Mouse (Mus musculus): ENCODE measurements around the gene Slc38a6. TPM values are rescaled to one million over a fixed set of nuclear protein-coding genes. Genes with fewer than 3 reads are reported as not detected.

Gene Slc38a6
- polyA plus RNA-seq, 1 experiment from 2014 or later = 11.0 TPM

GRCm38 (mm10) chr12:73287609-73288008, 1.0 kb downstream of the Slc38a6 start:
- Histone ChIP-seq H3K4me1 (peaks cover 30% of the 10 kb centered on the region), H3K27ac (no peak overlapping the region), H3K4me2 (peak overlapping the region; percentile 73), H3K9ac (peak overlapping the region; percentile 84), H3K4me3 (peak overlapping the region; percentile 64), H3K9me3 (no peaks in the 10 kb centered on the region), H3K27me3 (replicated peaks) (no peaks in the 10 kb centered on the region), H3K36me3 (replicated peaks) (no peaks in the 10 kb centered on the region)
- no peak for ATAC-seq (replicated peaks)
- WGBS = 77% methylated on average over 8 of the region's 8 CpGs

GRCm38 (mm10) chr12:73288626-73289025, 2.0 kb downstream of the Slc38a6 start:
- Histone ChIP-seq H3K4me2 (no peak overlapping the region), H3K36me3 (replicated peaks) (peaks cover 1% of the 10 kb centered on the region; the same call in 1 of the 2 replicates), H3K27ac (no peak overlapping the region), H3K4me3 (no peak overlapping the region), H3K9ac (no peak overlapping the region), H3K4me1 (peaks cover 25% of the 10 kb centered on the region), H3K9me3 (no peaks in the 10 kb centered on the region), H3K27me3 (replicated peaks) (no peaks in the 10 kb centered on the region)
- WGBS = 96% methylated on average over 3 of the region's 3 CpGs
- ATAC-seq (replicated peaks) = no peak

- H3K27me3 ChIP-seq (replicated peaks) = no peaks in the 10 kb centered on the region
- no peak for ATAC-seq (replicated peaks)
- no peaks in the 10 kb centered on the region for H3K4me1 ChIP-seq
- no peak overlapping the region for H3K27ac ChIP-seq
- peaks cover 8% of the 10 kb centered on the region; the same call in 1 of the 2 replicates for H3K36me3 ChIP-seq (replicated peaks)
- H3K4me3 ChIP-seq = no peak overlapping the region
- H3K9me3 ChIP-seq = no peaks in the 10 kb centered on the region
- no peak overlapping the region for H3K4me2 ChIP-seq
- H3K9ac ChIP-seq = no peak overlapping the region
Observed at GRCm38 (mm10) chr12:73294884-73295283, 8.3 kb downstream of the Slc38a6 start.

- no peak for ATAC-seq (replicated peaks)
- 48% methylated on average over 11 of the region's 11 CpGs for WGBS
- Histone ChIP-seq H3K4me3 (no peak overlapping the region), H3K27me3 (replicated peaks) (no peaks in the 10 kb centered on the region), H3K9me3 (no peaks in the 10 kb centered on the region), H3K4me1 (no peaks in the 10 kb centered on the region), H3K27ac (no peak overlapping the region), H3K4me2 (no peak overlapping the region), H3K36me3 (replicated peaks) (peaks cover 8% of the 10 kb centered on the region; the same call in 1 of the 2 replicates), H3K9ac (no peak overlapping the region)
Observed at GRCm38 (mm10) chr12:73295505-73296140, 9.0 kb downstream of the Slc38a6 start.

- Histone ChIP-seq H3K4me3 (no peak overlapping the region), H3K4me1 (no peaks in the 10 kb centered on the region), H3K27me3 (replicated peaks) (no peaks in the 10 kb centered on the region), H3K9me3 (no peaks in the 10 kb centered on the region), H3K9ac (no peak overlapping the region), H3K27ac (no peak overlapping the region), H3K36me3 (replicated peaks) (peaks cover 15% of the 10 kb centered on the region; the same call in 1 of the 2 replicates), H3K4me2 (no peak overlapping the region)
- WGBS = 94% methylated on average over 5 of the region's 5 CpGs
- ATAC-seq (replicated peaks) = no peak
Observed at GRCm38 (mm10) chr12:73298621-73299020, 12.0 kb downstream of the Slc38a6 start.

GRCm38 (mm10) chr12:73300531-73300930, 14.0 kb downstream of the Slc38a6 start:
- no peak overlapping the region for H3K27ac ChIP-seq
- 0 out of 2 replicates have a peak, but pooled peaks cover 8% of the 10 kb centered on the region for H3K36me3 ChIP-seq (replicated peaks)

GRCm38 (mm10) chr12:73304636-73305035, 18.1 kb downstream of the Slc38a6 start:
- Histone ChIP-seq H3K4me2 (no peak overlapping the region), H3K4me3 (no peak overlapping the region), H3K4me1 (no peaks in the 10 kb centered on the region), H3K9ac (no peak overlapping the region), H3K27me3 (replicated peaks) (no peaks in the 10 kb centered on the region), H3K9me3 (no peaks in the 10 kb centered on the region), H3K36me3 (replicated peaks) (0 out of 2 replicates have a peak, but pooled peaks cover 8% of the 10 kb centered on the region), H3K27ac (no peak overlapping the region)
- no peak for ATAC-seq (replicated peaks)
- whole genome bisulfite sequencing = 89% methylated on average over 4 of the region's 4 CpGs

More at GRCm38 (mm10) chr12:73300531-73300930, 14.0 kb downstream of the Slc38a6 start:
- ATAC-seq (replicated peaks) = no peak
- Histone ChIP-seq H3K4me3 (no peak overlapping the region), H3K9ac (no peak overlapping the region), H3K4me2 (no peak overlapping the region), H3K9me3 (no peaks in the 10 kb centered on the region), H3K4me1 (no peaks in the 10 kb centered on the region), H3K27me3 (replicated peaks) (no peaks in the 10 kb centered on the region)
- 89% methylated on average over 2 of the region's 2 CpGs for WGBS

- no peak for ATAC-seq (replicated peaks)
- H3K4me1 ChIP-seq = no peaks in the 10 kb centered on the region
- no peaks in the 10 kb centered on the region for H3K9me3 ChIP-seq
- H3K27me3 ChIP-seq (replicated peaks) = no peaks in the 10 kb centered on the region
- no peaks in the 10 kb centered on the region for H3K36me3 ChIP-seq (replicated peaks)
- 92% methylated on average over 4 of the region's 4 CpGs for WGBS
- H3K9ac ChIP-seq = no peak overlapping the region
- H3K4me3 ChIP-seq = no peak overlapping the region
- no peak overlapping the region for H3K4me2 ChIP-seq
- H3K27ac ChIP-seq = no peak overlapping the region
Observed at GRCm38 (mm10) chr12:73307750-73308149, 21.2 kb downstream of the Slc38a6 start.

- Histone ChIP-seq H3K4me1 (no peaks in the 10 kb centered on the region), H3K36me3 (replicated peaks) (no peaks in the 10 kb centered on the region), H3K9ac (no peak overlapping the region), H3K9me3 (no peaks in the 10 kb centered on the region), H3K27ac (no peak overlapping the region), H3K4me2 (no peak overlapping the region), H3K4me3 (no peak overlapping the region), H3K27me3 (replicated peaks) (no peaks in the 10 kb centered on the region)
- ATAC-seq (replicated peaks) = no peak
- 92% methylated on average over 2 of the region's 2 CpGs for WGBS
Observed at GRCm38 (mm10) chr12:73308711-73309110, 22.1 kb downstream of the Slc38a6 start.

GRCm38 (mm10) chr12:73317706-73318686, 31.4 kb downstream of the Slc38a6 start:
- no peak overlapping the region for H3K4me2 ChIP-seq
- H3K9me3 ChIP-seq = no peaks in the 10 kb centered on the region
- H3K27ac ChIP-seq = no peak overlapping the region
- no peaks in the 10 kb centered on the region for H3K27me3 ChIP-seq (replicated peaks)
- no peaks in the 10 kb centered on the region for H3K4me1 ChIP-seq
- no peak overlapping the region for H3K4me3 ChIP-seq
- ATAC-seq (replicated peaks) = no peak
- no peaks in the 10 kb centered on the region for H3K36me3 ChIP-seq (replicated peaks)
- H3K9ac ChIP-seq = no peak overlapping the region
- WGBS = 94% methylated on average over 7 of the region's 7 CpGs

GRCm38 (mm10) chr12:73324180-73324586, 37.6 kb downstream of the Slc38a6 start:
- no peaks in the 10 kb centered on the region for H3K27me3 ChIP-seq (replicated peaks)
- no peaks in the 10 kb centered on the region for H3K36me3 ChIP-seq (replicated peaks)
- no peaks in the 10 kb centered on the region for H3K4me1 ChIP-seq
- ATAC-seq (replicated peaks) = no peak
- H3K27ac ChIP-seq = no peak overlapping the region
- no peaks in the 10 kb centered on the region for H3K9me3 ChIP-seq
- WGBS = 93% methylated on average over 8 of the region's 8 CpGs
- no peak overlapping the region for H3K9ac ChIP-seq
- no peak overlapping the region for H3K4me3 ChIP-seq
- no peak overlapping the region for H3K4me2 ChIP-seq

GRCm38 (mm10) chr12:73324742-73325141, 38.2 kb downstream of the Slc38a6 start:
- no peak overlapping the region for H3K4me3 ChIP-seq
- H3K4me2 ChIP-seq = no peak overlapping the region
- H3K4me1 ChIP-seq = no peaks in the 10 kb centered on the region
- ATAC-seq (replicated peaks) = no peak
- H3K9me3 ChIP-seq = no peaks in the 10 kb centered on the region
- no peak overlapping the region for H3K9ac ChIP-seq
- H3K27ac ChIP-seq = no peak overlapping the region
- H3K27me3 ChIP-seq (replicated peaks) = no peaks in the 10 kb centered on the region
- WGBS = 97% methylated on average over 1 of the region's 1 CpGs
- no peaks in the 10 kb centered on the region for H3K36me3 ChIP-seq (replicated peaks)

Data from midbrain, embryonic 15.5 days (tissue).